Mouse (Mus musculus): ENCODE measurements at regions not wholly inside any gene's neighbourhood (a gene's known extent, or its start where the extent isn't known, plus 50 kb on each side); places are given as distances from the start of the nearest gene placed in this dataset.

- in situ Hi-C loops (cut with MboI): loop anchor here (5.0 kb wide), 1 partner anchor 35 kb away; no protein-coding TSS in a partner anchor
These were observed 203.6 kb downstream of the Rpap3 start for GRCm38 (mm10) chr15:97502056-97502455.

- in situ Hi-C loops (cut with MboI): loop anchor here (5.0 kb wide), 1 partner anchor 34 kb away; no protein-coding TSS in a partner anchor
These were observed 204.2 kb downstream of the Rpap3 start for GRCm38 (mm10) chr15:97501420-97501819.

GRCm38 (mm10) chr15:97499821-97500385 is 205.7 kb downstream of the Rpap3 start:
- in situ Hi-C loops (cut with MboI): loop anchor here (5.0 kb wide), 1 partner anchor 33 kb away; no protein-coding TSS in a partner anchor

- in situ Hi-C loops (cut with MboI): no loop called here
These were observed 206.4 kb downstream of the Rpap3 start for GRCm38 (mm10) chr15:97499240-97499639.

- in situ Hi-C loops (cut with MboI): no loop called here
These were observed 207.2 kb downstream of the Rpap3 start for GRCm38 (mm10) chr15:97498375-97498774.

GRCm38 (mm10) chr15:97496026-97496425 is 209.6 kb downstream of the Rpap3 start:
- in situ Hi-C loops (cut with MboI): no loop called here

- in situ Hi-C loops (cut with MboI): no loop called here
These were observed 212.3 kb downstream of the Rpap3 start for GRCm38 (mm10) chr15:97493340-97493739.

GRCm38 (mm10) chr15:97491796-97492195 is 213.8 kb downstream of the Rpap3 start:
- in situ Hi-C loops (cut with MboI): no loop called here

- in situ Hi-C loops (cut with MboI): no loop called here
These were observed 218.2 kb downstream of the Rpap3 start for GRCm38 (mm10) chr15:97487425-97487824.

- in situ Hi-C loops (cut with MboI): no loop called here
These were observed 225.1 kb upstream of the Amigo2 start for GRCm38 (mm10) chr15:97471986-97472779.

GRCm38 (mm10) chr15:97471476-97471875 is 224.4 kb upstream of the Amigo2 start:
- in situ Hi-C loops (cut with MboI): no loop called here

GRCm38 (mm10) chr15:97469684-97470344 is 222.7 kb upstream of the Amigo2 start:
- in situ Hi-C loops (cut with MboI): loop anchor here (5.0 kb wide), 1 partner anchor 32 kb away; no protein-coding TSS in a partner anchor

- in situ Hi-C loops (cut with MboI): loop anchor here (5.0 kb wide), 1 partner anchor 33 kb away; no protein-coding TSS in a partner anchor
These were observed 221.9 kb upstream of the Amigo2 start for GRCm38 (mm10) chr15:97468732-97469683.

- in situ Hi-C loops (cut with MboI): loop anchor here (5.0 kb wide), 1 partner anchor 34 kb away; no protein-coding TSS in a partner anchor
These were observed 220.8 kb upstream of the Amigo2 start for GRCm38 (mm10) chr15:97467781-97468485.

GRCm38 (mm10) chr15:97466906-97467465 is 219.9 kb upstream of the Amigo2 start:
- in situ Hi-C loops (cut with MboI): loop anchor here (5.0 kb wide), 1 partner anchor 35 kb away; no protein-coding TSS in a partner anchor

- in situ Hi-C loops (cut with MboI): loop anchor here (5.0 kb wide), 1 partner anchor 36 kb away; no protein-coding TSS in a partner anchor
These were observed 219.0 kb upstream of the Amigo2 start for GRCm38 (mm10) chr15:97466110-97466509.

- in situ Hi-C loops (cut with MboI): loop anchor here (5.0 kb wide), 1 partner anchor 37 kb away; no protein-coding TSS in a partner anchor
These were observed 218.3 kb upstream of the Amigo2 start for GRCm38 (mm10) chr15:97465366-97465765.

- in situ Hi-C loops (cut with MboI): loop anchor here (5.0 kb wide), 1 partner anchor 38 kb away; no protein-coding TSS in a partner anchor
These were observed 217.7 kb upstream of the Amigo2 start for GRCm38 (mm10) chr15:97464737-97465136.

- in situ Hi-C loops (cut with MboI): no loop called here
These were observed 215.5 kb upstream of the Amigo2 start for GRCm38 (mm10) chr15:97462587-97462986.

GRCm38 (mm10) chr15:97462006-97462405 is 214.9 kb upstream of the Amigo2 start:
- in situ Hi-C loops (cut with MboI): no loop called here
